Mouse (Mus musculus) left cerebral cortex, adult 11 months (tissue): ENCODE data around the gene Gm17174.
"Not testable (repeated sequence)": the region's sequence is repeated elsewhere in the genome, so short reads cannot be mapped to it uniquely, and the experiment has no call there.

ENCODE experiments used
- DNase-seq: peaks from one replicate; pipeline ENCODE4 v3.0.0; 2022; ENCODE audit warnings: low spot score

The Gm17174 gene

DNA sequence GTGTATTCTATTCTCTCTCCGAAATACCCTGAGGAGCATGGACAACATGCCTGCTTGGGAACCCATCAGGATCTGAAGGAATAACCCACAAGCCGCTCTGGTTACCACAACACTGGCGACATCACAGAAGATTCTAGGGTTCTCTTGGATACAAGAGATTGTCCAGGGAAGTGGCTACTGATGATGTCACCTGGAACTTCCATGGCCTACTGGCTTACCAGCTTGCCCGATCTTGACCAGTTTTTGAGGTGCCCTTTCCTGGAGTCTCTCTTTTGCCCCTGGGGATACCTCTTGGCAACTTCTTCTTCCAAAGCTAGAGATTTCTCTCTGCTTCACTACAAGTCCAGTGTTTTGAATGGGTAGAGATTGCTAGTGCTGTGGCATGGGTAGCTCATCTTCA lies at the start of gene Gm17174:
Gene Gm17174 (minus strand): TSS at position 101 of the 400 bp plus-strand sequence.
- not testable (repeated sequence) for DNase-seq

GRCm38 (mm10) chr14:51635566-51635965 lies 43.6 kb upstream of the Gm17174 start, which contains the start of gene Gm4181:
Gene Gm4181, minus strand, starts transcription at chr14:51635666.
- not testable (repeated sequence) for DNase-seq

GRCm38 (mm10) chr14:51632426-51632825 lies 40.5 kb upstream of the Gm17174 start:
- DNase-seq, result not testable (repeated sequence)

DNA sequence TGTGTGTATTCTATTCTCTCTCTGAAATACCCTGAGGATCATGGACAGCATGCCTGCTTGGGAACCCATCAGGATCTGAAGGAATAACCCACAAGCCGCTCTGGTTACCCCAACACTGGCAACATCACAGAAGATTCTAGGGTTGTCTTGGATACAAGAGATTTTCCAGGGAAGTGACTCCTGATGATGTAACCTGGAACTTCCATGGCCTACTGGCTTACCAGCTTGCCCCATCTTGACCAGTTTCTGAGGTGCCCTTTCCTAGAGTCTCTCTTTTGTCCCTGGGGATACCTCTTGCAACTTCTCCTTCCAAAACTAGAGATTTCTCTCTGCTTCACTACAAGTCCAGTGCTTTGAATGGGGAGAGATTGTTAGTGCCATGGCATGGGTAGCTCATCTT lies 19.3 kb upstream of the Gm17174 start, which contains the start of gene Gm17078:
Gene Gm17078 (minus strand): TSS at position 101 of the 400 bp plus-strand sequence.
- DNase-seq, result no peak

GRCm38 (mm10) chr14:51573963-51574362 lies 18.0 kb downstream of the Gm17174 start, which contains the start of gene Gm17175:
Gene Gm17175, minus strand, starts transcription at chr14:51574063.
- DNase-seq, result not testable (repeated sequence)

- no peak for DNase-seq
Measured at GRCm38 (mm10) chr14:51552490-51552889, 39.4 kb downstream of the Gm17174 start, which contains the start of gene Gm5622. Gene Gm5622, plus strand, starts transcription at chr14:51552790.
